Mouse (Mus musculus): ENCODE results near the gene Col4a4.

DNA sequence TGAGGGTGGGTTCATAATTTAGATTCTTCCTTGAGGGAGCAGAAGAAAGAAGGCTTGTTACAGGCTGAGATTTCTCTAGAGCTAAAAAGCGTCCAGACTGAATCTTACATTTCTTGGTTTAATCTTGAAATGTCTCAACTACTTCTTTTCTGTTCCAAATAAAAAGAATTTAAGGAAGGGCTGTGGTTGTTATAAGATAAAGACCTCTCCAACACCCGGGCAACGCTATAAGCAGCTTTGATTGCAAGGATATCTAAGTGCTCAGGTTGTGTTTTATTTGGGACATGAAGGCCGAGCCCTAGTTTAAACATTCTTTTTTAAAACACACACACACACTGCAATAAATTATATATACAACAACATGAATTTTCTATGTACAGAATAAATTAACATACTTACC lies 17.2 kb downstream of the Col4a4 start:
- TF ChIP-seq POLR2A (IDR thresholded peaks at IDR 0.05; ENCODE audit: borderline replicate concordance, control insufficient read depth, low read depth, low read length) (no peak), CTCF (IDR thresholded peaks at IDR 0.05; ENCODE audit: control insufficient read depth, insufficient read depth, low read length) (no peak)
